ENCODE assay signal across 14 mouse cellular contexts in the genomic region with DNA sequence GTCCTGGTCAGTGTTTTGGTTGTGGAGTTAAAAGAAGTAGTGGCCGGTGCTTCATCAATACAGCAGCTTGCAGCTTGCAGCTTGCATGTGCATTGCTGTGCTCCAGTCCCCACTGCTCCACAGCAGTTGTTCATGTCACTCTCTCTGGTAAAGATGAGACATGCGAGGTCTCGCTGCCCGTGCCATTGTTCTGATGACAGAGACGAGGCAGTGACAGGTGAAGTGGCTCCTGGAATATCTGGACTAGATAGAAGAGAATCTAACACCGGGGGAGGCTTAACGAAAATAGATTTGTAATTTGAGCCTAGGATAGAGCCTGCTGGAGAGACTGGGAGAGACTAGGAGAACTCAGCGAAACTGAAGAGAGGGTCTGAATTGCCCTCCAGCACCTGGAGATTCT.
DNase-seq lines count a peak whose midpoint lies in the region; ATAC-seq lines count a peak whose summit lies in the region.
"Had no signal": no experiment of that assay in that cellular context is flagged by ENCODE, and none has a peak within 500 bp of the region (broad histone marks: within the 10 kb centered on the region; RNA-seq: fewer than 3 reads in every experiment).

No protein-coding gene starts in this region.

- no peaks in the 10 kb centered on the region for H3K27me3 ChIP-seq in midbrain, embryonic 12.5 days
- no peaks in the 10 kb centered on the region for H3K27me3 ChIP-seq in midbrain, embryonic 14.5 days (ENCODE audit: control insufficient read depth, insufficient read depth, low read length)
- no peaks in the 10 kb centered on the region for H3K27me3 ChIP-seq in limb, embryonic 10.5 days (ENCODE audit: low read depth, poor library complexity, severe bottlenecking)
- H3K27me3 ChIP-seq: neural tube, embryonic 12.5 days had no signal

- intact Hi-C loops in gastrocnemius, postnatal 36 days (cut with DNase I): no loop called here
- intact Hi-C loops in left cerebral cortex, postnatal 14 days (cut with DNase I): no loop called here

- H3K36me3 ChIP-seq in midbrain, embryonic 12.5 days: no peaks in the 10 kb centered on the region
- no peaks in the 10 kb centered on the region for H3K36me3 ChIP-seq in midbrain, embryonic 14.5 days (ENCODE audit: control insufficient read depth, insufficient read depth, low read length)
- H3K36me3 ChIP-seq in limb, embryonic 10.5 days: peaks cover 11% of the 10 kb centered on the region

- no peak for ATAC-seq in midbrain, embryonic 12.5 days (ENCODE audit: low FRiP score, low read depth)
- ATAC-seq in midbrain, embryonic 14.5 days (ENCODE audit: low FRiP score, low TSS enrichment): no peak

- peak; percentile 63 for DNase-seq in gastrocnemius, adult 18-20 months (ENCODE audit: low spot score)
- DNase-seq in gastrocnemius, postnatal 36 days: no peak
- DNase-seq in midbrain, embryonic 14.5 days: no peak
- no peak for DNase-seq in limb, embryonic 10.5 days (ENCODE audit: low spot score)
- no peak for DNase-seq in embryo, embryonic 9.5 days (ENCODE audit: extremely low spot score)
- no peak for DNase-seq in retina, embryonic 14.5 days (ENCODE audit: low spot score)
- no peak for DNase-seq in left cerebral cortex, postnatal 14 days (ENCODE audit: low spot score in 2 of 2)
- DNase-seq: adrenal gland, postnatal 25 days; cerebellum, adult 9-10 months; kidney, adult 9 months; lung, embryonic 14.5 days had no signal

- H3K4me2 ChIP-seq in midbrain, embryonic 12.5 days (replicated peaks): no peak overlapping the region
- no peak overlapping the region for H3K4me2 ChIP-seq in midbrain, embryonic 14.5 days (ENCODE audit: low read length)
- H3K4me2 ChIP-seq: lung, embryonic 14.5 days; neural tube, embryonic 12.5 days had no signal

- H3K9ac ChIP-seq in midbrain, embryonic 12.5 days (replicated peaks): no peak overlapping the region
- H3K9ac ChIP-seq in midbrain, embryonic 14.5 days (replicated peaks; ENCODE audit: low read length): no peak overlapping the region
- H3K9ac ChIP-seq: lung, embryonic 14.5 days; neural tube, embryonic 12.5 days had no signal

- peaks cover 46% of the 10 kb centered on the region for H3K4me1 ChIP-seq in midbrain, embryonic 12.5 days
- peaks cover 25% of the 10 kb centered on the region for H3K4me1 ChIP-seq in midbrain, embryonic 14.5 days (ENCODE audit: control insufficient read depth, insufficient read depth, low read length)
- peaks cover 40% of the 10 kb centered on the region for H3K4me1 ChIP-seq in limb, embryonic 10.5 days

- no peaks in the 10 kb centered on the region for H3K9me3 ChIP-seq in midbrain, embryonic 12.5 days
- H3K9me3 ChIP-seq in midbrain, embryonic 14.5 days (ENCODE audit: control insufficient read depth, low read length): no peaks in the 10 kb centered on the region
- H3K9me3 ChIP-seq in limb, embryonic 10.5 days (replicated peaks): no peaks in the 10 kb centered on the region
- H3K9me3 ChIP-seq: neural tube, embryonic 12.5 days had no signal

- H3K27ac ChIP-seq in midbrain, embryonic 12.5 days (replicated peaks): peak overlapping the region; percentile 15; the same call in 1 of the 2 replicates
- no peak overlapping the region for H3K27ac ChIP-seq in midbrain, embryonic 14.5 days (replicated peaks; ENCODE audit: low read depth, low read length)
- H3K27ac ChIP-seq in limb, embryonic 10.5 days: 0 out of 2 replicates have a peak overlapping the region, but pooled peaks have one; percentile 30
- H3K27ac ChIP-seq: left cerebral cortex, adult 2 months; neural tube, embryonic 12.5 days had no signal

- WGBS in midbrain, embryonic 12.5 days: 63% methylated on average over 8 of the region's 8 CpGs
- WGBS in midbrain, embryonic 14.5 days: 52% methylated on average over 8 of the region's 8 CpGs
- WGBS in limb, embryonic 10.5 days: 70% methylated on average over 8 of the region's 8 CpGs

- H3K4me3 ChIP-seq in midbrain, embryonic 12.5 days: no peak overlapping the region
- no peak overlapping the region for H3K4me3 ChIP-seq in midbrain, embryonic 14.5 days (replicated peaks; ENCODE audit: low read depth, low read length)
- no peak overlapping the region for H3K4me3 ChIP-seq in limb, embryonic 10.5 days
- H3K4me3 ChIP-seq: left cerebral cortex, adult 2 months; neural tube, embryonic 12.5 days had no signal
